Mouse (Mus musculus): ENCODE measurements around the gene Pip5k1b.

GRCm38 (mm10) chr19:24583956-24584355 lies 28.3 kb upstream of the Pip5k1b start:
- TF ChIP-seq CTCF (IDR thresholded peaks at IDR 0.05; ENCODE audit: borderline replicate concordance, insufficient read depth, low read depth, low read length): no peak
- TF ChIP-seq POLR2A (IDR thresholded peaks at IDR 0.05; ENCODE audit: borderline replicate concordance, insufficient read depth, low read length): no peak

Measured in cerebellum, adult 2 months (tissue).